Mouse (Mus musculus) kidney, embryonic 16.5 days (tissue): ENCODE results near the gene Ccdc194. TPM values are rescaled to one million over a fixed set of nuclear protein-coding genes. Genes with fewer than 3 reads are reported as not detected.

ENCODE experiments used
- ATAC-seq: fragments of 200-750 bp; cut with Nextera tagmentation; 2 replicates; pipeline ENCODE4 v1.8.0; 2017; ENCODE audit warnings: moderate TSS enrichment; ENCODE audit not compliant: low FRiP score, low TSS enrichment
- H3K27ac ChIP-seq: fragments of 300-500 bp; sonication (generic); 2 replicates; pipeline ENCODE4 v1.5.1; 2014; ENCODE audit warnings: low read length
- H3K27me3 ChIP-seq: fragments of 300-500 bp; sonication (generic); 2 replicates; pipeline ENCODE4 v1.6.1; 2014; ENCODE audit warnings: low read length, control low read depth, mixed read lengths; ENCODE audit not compliant: insufficient read depth
- H3K36me3 ChIP-seq: fragments of 300-500 bp; sonication (generic); 2 replicates; pipeline ENCODE4 v1.6.1; 2014; ENCODE audit warnings: low read length, control low read depth, mixed read lengths; ENCODE audit not compliant: insufficient read depth
- H3K4me1 ChIP-seq: fragments of 300-500 bp; sonication (generic); 2 replicates; pipeline ENCODE4 v1.6.1; 2014; ENCODE audit warnings: low read length, control low read depth, mixed read lengths; ENCODE audit not compliant: insufficient read depth
- H3K4me2 ChIP-seq: fragments of 300-500 bp; sonication (generic); replicated peaks from 2 replicates; pipeline ENCODE4 v1.6.1; 2014; ENCODE audit warnings: low read depth, low read length
- H3K4me3 ChIP-seq: fragments of 300-500 bp; sonication (generic); 2 replicates; pipeline ENCODE4 v1.5.1; 2014; ENCODE audit warnings: mild to moderate bottlenecking, low read length
- H3K9ac ChIP-seq: fragments of 300-500 bp; sonication (generic); replicated peaks from 2 replicates; pipeline ENCODE4 v1.6.1; 2014; ENCODE audit warnings: low read length
- H3K9me3 ChIP-seq: fragments of 300-500 bp; sonication (generic); 2 replicates; pipeline ENCODE4 v1.6.1; 2016; ENCODE audit warnings: low read length, control low read depth
- WGBS: fragments of 180-500 bp; shearing (Covaris S2); extraction: QIAGEN DNeasy Blood & Tissue Kit; methylation state at CpG from one replicate; pipeline ENCODE4 v1.1.7; 2014; 5-methylcytosine and 5-hydroxymethylcytosine counted together
- polyA plus RNA-seq: library from polyadenylated mRNA; unstranded; fragments of >200 nt; fragmentation: Nextera tagmentation; extraction: Ambion mirVana; gene quantifications from 2 replicates; pipeline ENCODE4 v1.2.1, GENCODE M21; 2015

Gene Ccdc194
- 0.15 and 0.61 TPM in 2 replicates for polyA plus RNA-seq

DNA sequence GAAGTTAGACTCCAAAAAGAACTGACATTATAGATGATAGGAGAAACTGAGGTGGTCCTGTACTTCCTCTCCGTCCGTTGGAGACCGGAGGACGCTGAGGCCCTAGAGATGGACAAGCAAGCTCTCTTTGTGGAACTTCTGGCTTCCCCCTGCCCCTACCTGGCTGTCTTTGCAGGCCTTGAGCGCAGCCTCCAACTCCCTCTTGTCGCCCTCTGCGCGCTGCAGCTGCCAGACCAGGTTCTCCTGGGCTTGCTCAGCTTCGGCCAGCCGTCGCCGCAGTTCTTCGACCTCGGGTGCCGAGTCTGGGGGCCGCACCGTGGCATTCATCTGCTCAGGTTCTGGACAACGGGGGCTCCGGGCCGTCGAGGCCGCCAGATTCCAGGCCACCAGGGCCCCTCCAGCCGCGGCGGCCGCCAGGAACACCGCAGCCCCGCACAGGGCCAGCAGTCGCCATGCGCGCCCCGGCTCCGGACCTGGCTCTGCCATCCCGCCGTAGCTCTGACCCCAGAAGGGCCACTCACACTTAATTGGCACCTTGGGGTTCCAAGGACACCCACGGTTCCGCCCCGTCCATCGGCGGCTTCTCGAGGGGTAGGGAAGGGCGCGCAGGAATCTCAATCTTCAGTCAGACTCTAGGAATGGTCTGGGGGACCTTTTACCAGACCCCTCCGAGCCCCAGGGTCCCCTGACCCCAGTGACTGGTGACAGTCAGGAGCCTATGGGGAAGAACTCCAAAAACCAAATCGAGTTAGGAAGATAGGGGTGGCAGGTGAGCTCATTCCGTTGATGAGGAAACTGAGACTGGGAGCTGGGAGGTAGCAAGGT is at the start of gene Ccdc194:
Ccdc194 (minus strand) TSS at position 486 of the 825 bp plus-strand sequence.
- Histone ChIP-seq H3K27ac (peak within 1 kb of the TSS; percentile 71), H3K9ac (peak within 1 kb of the TSS; percentile 48), H3K27me3 (peaks cover 16% of the 10 kb centered on the region), H3K36me3 (no peaks in the 10 kb centered on the region), H3K4me3 (peak within 1 kb of the TSS; percentile 22), H3K4me1 (peaks cover 24% of the 10 kb centered on the region), H3K9me3 (no peaks in the 10 kb centered on the region), H3K4me2 (peak within 1 kb of the TSS; percentile 36)
- WGBS = 14% methylated on average over 46 of the region's 46 CpGs
- ATAC-seq = no peak

DNA sequence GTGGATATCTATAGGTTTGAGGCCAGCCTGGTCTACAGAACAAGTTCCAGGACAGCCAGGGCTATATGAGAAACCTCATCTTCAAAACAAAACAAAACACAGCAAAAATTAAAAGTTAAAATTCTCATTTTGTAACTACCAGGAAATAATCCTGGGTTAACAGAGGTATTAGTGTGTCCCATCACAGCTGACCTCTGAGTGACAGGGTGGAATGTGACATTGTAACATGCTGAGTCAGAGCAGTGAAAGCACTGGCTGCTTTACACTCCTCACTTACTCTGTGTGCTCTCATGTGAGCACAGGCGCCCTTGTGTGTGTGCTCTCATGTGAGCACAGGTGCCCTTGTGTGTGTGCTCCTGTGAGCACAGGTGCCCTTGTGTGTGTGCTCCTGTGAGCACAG is 49.5 kb upstream of the Ccdc194 start:
- 58% methylated on average over 1 of the region's 1 CpGs for WGBS
- Histone ChIP-seq H3K9me3 (no peaks in the 10 kb centered on the region), H3K27ac (no peak overlapping the region), H3K36me3 (no peaks in the 10 kb centered on the region), H3K4me2 (no peak overlapping the region), H3K27me3 (no peaks in the 10 kb centered on the region), H3K4me3 (no peak overlapping the region), H3K9ac (no peak overlapping the region), H3K4me1 (peaks cover 7% of the 10 kb centered on the region)
- ATAC-seq = no peak

DNA sequence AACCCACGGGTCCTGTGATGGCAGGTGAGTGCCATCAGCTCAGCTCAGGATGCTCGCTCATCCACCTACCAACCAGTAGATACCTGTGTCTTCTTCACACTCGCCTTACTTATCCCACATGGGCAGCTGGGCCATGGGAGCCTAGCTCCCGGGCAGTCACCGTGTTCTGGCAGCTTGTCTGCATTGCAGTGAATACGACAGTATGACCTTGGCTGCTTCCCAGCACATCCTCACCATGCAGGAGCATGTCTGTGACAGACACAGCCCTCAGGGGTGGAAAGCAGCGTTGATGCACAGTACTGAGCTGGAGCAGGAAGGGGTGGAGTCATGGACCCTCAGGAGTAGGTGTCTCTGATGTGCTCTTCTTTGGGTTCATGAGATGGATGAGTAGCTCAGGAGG is 48.9 kb upstream of the Ccdc194 start:
- Histone ChIP-seq H3K9ac (no peak overlapping the region), H3K27ac (no peak overlapping the region), H3K4me2 (no peak overlapping the region), H3K27me3 (no peaks in the 10 kb centered on the region), H3K36me3 (no peaks in the 10 kb centered on the region), H3K9me3 (no peaks in the 10 kb centered on the region), H3K4me1 (peaks cover 7% of the 10 kb centered on the region), H3K4me3 (no peak overlapping the region)
- ATAC-seq = no peak
- 82% methylated on average over 7 of the region's 7 CpGs for WGBS

DNA sequence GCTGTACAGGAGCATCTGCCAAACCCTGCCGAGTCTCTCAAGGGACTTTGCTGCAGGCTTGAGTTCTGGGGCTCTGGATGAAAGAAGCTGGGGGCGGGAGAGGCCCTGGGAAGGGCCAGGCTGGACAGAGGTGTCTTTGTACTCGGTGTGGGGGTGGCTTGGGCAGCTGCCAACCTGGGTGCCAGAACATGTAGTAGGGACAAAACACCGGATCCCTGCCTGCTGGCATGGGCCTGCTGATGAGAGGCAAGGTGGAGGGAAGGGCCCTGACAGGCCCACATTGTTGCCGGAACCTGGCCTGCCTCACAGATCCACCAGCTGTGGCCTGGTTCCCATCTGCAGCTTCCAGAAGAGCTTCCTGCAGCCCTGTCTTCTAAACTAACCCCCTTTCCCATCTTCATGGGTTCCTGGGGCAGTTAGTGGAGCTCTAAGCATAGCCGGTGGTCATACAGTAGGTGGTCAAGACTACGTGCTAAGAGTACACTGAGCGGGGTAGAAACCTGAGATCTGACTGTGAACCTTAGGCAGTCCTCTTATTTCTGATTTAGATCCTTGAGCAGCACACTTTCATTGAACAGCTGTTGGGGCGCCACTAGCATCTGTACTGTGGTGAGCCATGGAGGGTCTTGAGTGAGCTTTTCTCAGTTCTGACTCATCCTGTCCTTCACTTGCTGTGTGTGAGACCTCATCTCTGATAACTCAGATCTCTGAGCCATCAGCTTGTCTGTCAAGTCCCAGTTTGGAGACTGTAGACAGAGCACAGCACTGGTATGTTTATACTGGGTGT is 47.5 kb upstream of the Ccdc194 start:
- no peaks in the 10 kb centered on the region for H3K27me3 ChIP-seq
- peaks cover 20% of the 10 kb centered on the region for H3K4me1 ChIP-seq
- no peaks in the 10 kb centered on the region for H3K9me3 ChIP-seq
- no peak overlapping the region for H3K4me2 ChIP-seq
- H3K27ac ChIP-seq = no peak overlapping the region
- no peaks in the 10 kb centered on the region for H3K36me3 ChIP-seq
- H3K4me3 ChIP-seq = no peak overlapping the region
- no peak for ATAC-seq
- WGBS = 78% methylated on average over 9 of the region's 9 CpGs
- H3K9ac ChIP-seq = 0 out of 2 replicates have a peak overlapping the region, but pooled peaks have one; percentile 34

DNA sequence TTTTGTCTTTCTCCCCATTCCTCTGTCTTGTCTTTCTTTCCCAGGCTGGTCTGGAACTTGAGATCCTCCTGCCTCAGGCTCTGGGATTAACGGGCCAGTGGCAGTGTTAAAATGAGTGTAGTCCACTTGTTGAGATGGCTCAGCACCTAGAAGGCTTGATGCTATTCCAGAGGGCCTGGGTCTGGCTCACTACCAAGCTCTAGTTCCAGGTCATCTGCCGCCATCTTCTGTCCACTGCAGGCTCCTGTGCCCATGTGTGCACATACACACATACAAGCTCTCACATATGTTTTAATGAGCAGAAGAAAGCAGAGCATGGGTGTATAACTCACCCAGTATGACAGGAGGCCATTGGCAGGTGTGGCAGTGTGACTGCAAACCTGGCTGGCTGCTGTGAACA is 46.6 kb upstream of the Ccdc194 start:
- H3K9me3 ChIP-seq = no peaks in the 10 kb centered on the region
- ATAC-seq = no peak
- peaks cover 25% of the 10 kb centered on the region for H3K4me1 ChIP-seq
- H3K27ac ChIP-seq = no peak overlapping the region
- no peaks in the 10 kb centered on the region for H3K27me3 ChIP-seq
- no peaks in the 10 kb centered on the region for H3K36me3 ChIP-seq
- H3K4me3 ChIP-seq = no peak overlapping the region
- H3K9ac ChIP-seq = 0 out of 2 replicates have a peak overlapping the region, but pooled peaks have one; percentile 12
- no peak overlapping the region for H3K4me2 ChIP-seq
- whole genome bisulfite sequencing = 81% methylated on average over 2 of the region's 2 CpGs

DNA sequence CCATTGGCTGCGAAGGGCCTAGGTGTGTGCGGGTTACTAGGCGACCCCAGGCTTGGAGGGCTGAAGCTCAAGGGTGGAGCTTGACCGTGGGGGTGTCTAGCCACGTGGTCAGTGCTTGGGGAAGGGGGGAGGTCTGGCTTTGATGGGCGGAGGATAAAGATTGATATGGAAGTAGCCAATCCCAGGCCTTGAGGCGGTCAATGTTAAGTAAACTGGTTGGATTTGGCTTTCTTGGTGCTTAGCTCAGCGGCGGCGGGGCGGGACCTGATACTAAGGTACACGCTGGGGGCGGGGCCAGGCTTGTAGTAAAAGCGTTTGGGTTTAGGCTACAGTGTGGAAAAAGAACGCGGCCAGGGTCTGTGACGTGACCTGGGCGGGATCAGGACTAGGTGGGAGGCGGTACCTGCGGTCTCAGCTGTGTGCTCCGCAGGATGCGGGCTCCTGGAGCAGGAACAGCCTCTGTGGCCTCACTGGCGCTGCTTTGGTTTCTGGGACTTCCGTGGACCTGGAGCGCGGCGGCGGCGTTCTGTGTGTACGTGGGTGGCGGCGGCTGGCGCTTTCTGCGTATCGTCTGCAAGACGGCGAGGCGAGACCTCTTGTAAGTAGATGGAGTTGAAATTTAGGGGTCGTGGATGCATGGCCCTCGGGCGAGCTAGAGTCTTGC is 44.9 kb upstream of the Ccdc194 start:
- WGBS = under 1% methylated on average over 41 of the region's 41 CpGs
- peaks cover 25% of the 10 kb centered on the region for H3K4me1 ChIP-seq
- ATAC-seq = peak; percentile 90
- H3K4me3 ChIP-seq = peak overlapping the region; percentile 66
- peak overlapping the region; percentile 91 for H3K4me2 ChIP-seq
- H3K27ac ChIP-seq = peak overlapping the region; percentile 94
- H3K36me3 ChIP-seq = no peaks in the 10 kb centered on the region
- H3K9me3 ChIP-seq = no peaks in the 10 kb centered on the region
- H3K9ac ChIP-seq = peak overlapping the region; percentile 77
- no peaks in the 10 kb centered on the region for H3K27me3 ChIP-seq

DNA sequence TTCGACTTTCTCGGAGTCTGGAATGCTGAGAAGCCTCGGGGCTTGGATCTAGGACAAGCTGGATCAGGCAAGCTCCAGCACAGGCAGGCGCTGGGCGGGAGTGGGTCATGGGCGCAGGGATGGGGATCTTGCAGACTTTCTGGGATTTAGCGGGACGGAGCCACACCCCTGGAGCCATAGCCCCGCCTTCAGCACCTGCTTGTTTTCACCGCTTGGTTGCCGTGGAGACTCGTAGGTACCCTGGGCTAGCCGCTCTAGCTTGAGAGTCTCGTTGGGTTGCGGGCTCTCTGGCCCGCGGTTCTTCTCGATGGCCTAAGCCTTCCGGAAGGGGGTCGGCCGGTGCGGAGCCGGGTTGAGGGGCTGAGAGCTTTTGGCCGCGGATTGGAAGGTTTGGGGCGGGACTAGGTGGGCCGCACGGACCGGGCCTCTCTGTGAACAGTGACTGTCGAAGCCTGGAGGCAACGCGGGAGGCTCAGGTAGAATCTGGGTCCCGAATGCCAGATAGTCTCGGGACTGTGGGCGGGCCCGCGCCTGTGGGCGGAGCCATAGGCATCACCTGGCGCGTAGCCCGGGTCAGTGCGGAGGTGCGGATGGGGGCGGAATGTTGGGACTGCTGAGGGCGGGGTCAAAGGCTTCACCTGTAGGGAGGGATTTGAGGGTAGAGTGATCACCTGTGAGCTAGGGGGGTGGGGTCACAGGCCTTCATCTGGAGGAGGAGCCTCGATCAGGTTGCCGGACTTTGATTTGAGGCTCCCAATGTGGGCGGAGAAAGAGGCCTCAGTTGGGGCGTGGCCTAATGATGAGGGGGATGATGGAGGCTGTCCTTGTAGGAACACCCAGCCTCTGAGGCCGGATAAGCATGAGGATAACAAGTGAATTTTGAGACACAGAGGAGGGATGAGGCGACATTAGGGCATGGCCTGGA is 44.1 kb upstream of the Ccdc194 start:
- Histone ChIP-seq H3K36me3 (no peaks in the 10 kb centered on the region), H3K4me1 (peaks cover 25% of the 10 kb centered on the region), H3K27me3 (no peaks in the 10 kb centered on the region), H3K9me3 (no peaks in the 10 kb centered on the region), H3K9ac (peak overlapping the region; percentile 70), H3K4me2 (peak overlapping the region; percentile 91), H3K27ac (peak overlapping the region; percentile 94), H3K4me3 (peak overlapping the region; percentile 66)
- under 1% methylated on average over 51 of the region's 51 CpGs for WGBS
- ATAC-seq = peak; percentile 78

DNA sequence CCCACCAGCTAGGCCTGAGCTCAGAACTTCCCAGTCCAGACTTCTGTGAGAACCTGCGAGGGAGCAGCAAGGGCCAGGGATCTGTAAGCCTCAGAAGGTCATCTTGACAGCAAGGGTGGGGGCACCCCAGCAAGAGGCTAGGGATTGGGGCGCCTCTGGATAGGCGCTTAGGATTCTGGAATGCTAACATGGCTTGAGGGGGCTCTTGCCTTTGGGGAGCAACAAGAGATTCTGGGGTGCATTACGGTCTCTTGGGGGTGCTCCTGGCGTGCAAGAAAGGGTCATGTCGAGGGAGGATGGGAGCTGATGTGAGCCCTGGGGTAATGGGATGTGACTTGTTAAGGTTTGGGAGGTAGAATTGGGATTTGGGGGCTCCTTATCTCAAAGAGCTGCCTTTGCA is 43.4 kb upstream of the Ccdc194 start:
- Histone ChIP-seq H3K4me3 (peak overlapping the region; percentile 66), H3K27me3 (no peaks in the 10 kb centered on the region), H3K4me1 (peaks cover 25% of the 10 kb centered on the region), H3K36me3 (no peaks in the 10 kb centered on the region), H3K9ac (peak overlapping the region; percentile 70), H3K27ac (peak overlapping the region; percentile 94), H3K4me2 (peak overlapping the region; percentile 91), H3K9me3 (peaks cover 5% of the 10 kb centered on the region; the same call in 1 of the 2 replicates)
- ATAC-seq = no peak
- WGBS = 21% methylated on average over 6 of the region's 6 CpGs
